Mouse (Mus musculus) ES-E14 (cell line): ENCODE measurements around the gene 4930558K02Rik.

Source experiments
- CHD2 ChIP-seq: IDR thresholded peaks from 2 replicates; pipeline ENCODE4 v1.6.1; 2014; ENCODE audit warnings: mild to moderate bottlenecking, low read depth, low read length, inconsistent platforms
- HCFC1 ChIP-seq: IDR thresholded peaks from 2 replicates; pipeline ENCODE4 v1.6.1; 2012; ENCODE audit warnings: low read length, inconsistent platforms, borderline replicate concordance; ENCODE audit not compliant: insufficient read depth
- MAFK ChIP-seq: IDR thresholded peaks from 2 replicates; pipeline ENCODE4 v1.6.1; 2014; ENCODE audit warnings: mild to moderate bottlenecking, low read depth, low read length, inconsistent platforms; ENCODE audit not compliant: insufficient read depth
- ZC3H11A ChIP-seq: IDR thresholded peaks from 2 replicates; pipeline ENCODE4 v1.6.1; 2012; ENCODE audit warnings: low read depth, mild to moderate bottlenecking, inconsistent platforms, low read length, borderline replicate concordance

DNA sequence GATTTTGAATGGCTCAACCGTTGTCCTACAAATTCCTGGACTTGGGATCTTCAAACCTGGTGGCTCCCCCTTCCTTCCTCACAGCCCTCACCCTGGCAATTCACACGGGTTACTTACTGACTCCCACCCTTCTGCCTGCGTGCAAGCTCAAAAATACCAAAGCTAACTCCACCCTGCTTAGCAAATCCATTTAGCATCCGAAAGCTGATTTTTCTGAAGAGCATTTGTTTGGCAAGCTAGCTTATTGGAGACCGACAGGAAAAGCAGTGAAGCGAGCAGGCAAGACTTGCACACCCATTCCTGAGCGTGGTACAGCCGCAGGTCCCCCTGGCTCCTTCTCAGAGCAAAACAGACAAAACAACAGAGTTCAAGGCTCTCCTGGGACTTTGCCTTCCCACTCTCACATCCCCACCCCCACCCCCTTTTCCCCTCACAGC lies 29.2 kb upstream of the 4930558K02Rik start:
- no peak for TF ChIP-seq HCFC1
- TF ChIP-seq MAFK, result no peak
- no peak for TF ChIP-seq ZC3H11A
- no peak for TF ChIP-seq CHD2
